Mouse (Mus musculus): ENCODE results near the gene Rhox3a.
"Not testable (repeated sequence)": the region's sequence is repeated elsewhere in the genome, so short reads cannot be mapped to it uniquely, and the experiment has no call there.

GRCm38 (mm10) chrX:37265038-37265437, 15.3 kb downstream of the Rhox3a start, which contains the start of gene Rhox4a:
- TF ChIP-seq CTCF (IDR thresholded peaks at IDR 0.05; ENCODE audit: borderline replicate concordance, control insufficient read depth, extremely low read depth, insufficient read depth, low read length, poor library complexity); POLR2A (IDR thresholded peaks at IDR 0.05; ENCODE audit: control insufficient read depth, extremely low read depth, insufficient read depth, low read length, poor library complexity): not testable (repeated sequence)
